Mouse (Mus musculus): ENCODE measurements at regions not wholly inside any gene's neighbourhood (a gene's known extent, or its start where the extent isn't known, plus 50 kb on each side); places are given as distances from the start of the nearest gene placed in this dataset.

DNA sequence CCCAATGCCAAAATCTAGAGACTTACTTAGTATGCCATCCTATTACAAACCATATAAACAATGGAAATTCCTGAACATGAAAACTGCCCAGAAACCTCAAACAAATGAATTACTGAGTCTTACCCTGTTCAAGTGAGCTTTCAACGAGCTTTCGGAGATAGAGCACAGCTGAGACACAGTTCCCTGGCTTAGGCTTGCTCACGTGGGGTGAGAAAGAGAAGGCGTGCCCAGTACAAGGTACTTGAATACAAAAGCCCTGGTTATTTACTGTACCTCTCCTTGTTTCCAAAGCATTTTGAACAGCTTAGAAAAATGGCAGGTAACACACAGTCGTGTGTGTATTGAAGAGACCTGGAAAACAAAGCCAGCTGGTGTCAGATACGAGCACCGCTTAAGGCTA, 191.8 kb upstream of the Sox9 start:
- no peak for DNase-seq (ENCODE audit: low spot score)

DNA sequence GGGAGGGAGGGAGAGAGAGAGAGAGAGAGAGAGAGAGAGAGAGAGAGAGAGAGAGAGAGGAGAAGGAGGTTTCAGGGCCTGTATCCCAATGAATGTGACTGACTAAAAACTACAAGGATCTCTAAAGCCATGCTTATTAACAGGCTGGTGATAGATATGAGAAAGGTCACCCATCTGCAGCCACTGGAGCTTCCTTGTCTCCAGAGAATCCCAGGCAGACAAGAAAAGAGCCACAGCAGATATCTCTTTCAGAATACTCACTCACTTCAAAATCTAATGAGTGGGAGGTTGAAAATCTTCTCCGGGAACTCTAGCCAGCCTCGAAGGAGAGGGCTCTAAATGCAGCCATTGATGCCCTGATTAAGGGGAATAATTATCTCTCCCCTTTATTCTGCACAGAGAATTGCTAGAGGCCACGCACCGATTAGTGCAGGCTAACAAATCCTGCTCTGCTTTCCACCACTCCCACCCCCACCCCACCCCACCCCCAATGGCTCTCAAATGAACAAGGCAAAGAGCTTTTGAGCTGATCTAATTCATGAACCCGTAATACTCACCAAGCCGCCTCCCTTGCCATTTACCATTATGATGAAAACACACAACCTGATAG, 189.5 kb upstream of the Sox9 start:
- no peak for DNase-seq (ENCODE audit: low spot score)

DNA sequence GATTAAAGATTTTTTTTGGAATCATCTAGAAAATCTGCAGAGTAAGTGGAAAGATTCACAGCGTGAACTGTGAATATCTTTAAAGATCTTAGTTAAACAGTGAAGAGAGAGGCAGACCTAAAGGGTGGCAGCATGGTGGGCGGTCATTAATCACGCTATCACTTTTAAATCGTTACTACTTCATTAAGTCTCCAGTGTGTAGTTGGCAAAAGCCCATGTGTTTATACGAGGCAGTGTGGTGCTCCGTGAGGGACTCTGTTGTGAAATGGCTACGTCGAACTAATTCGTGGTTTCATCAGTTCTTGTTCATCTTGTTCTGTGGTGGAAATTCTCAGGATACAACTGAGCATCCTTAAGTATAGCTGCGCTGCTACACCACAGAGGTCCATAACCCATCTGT, 188.2 kb upstream of the Sox9 start:
- no peak for DNase-seq (ENCODE audit: low spot score)

DNA sequence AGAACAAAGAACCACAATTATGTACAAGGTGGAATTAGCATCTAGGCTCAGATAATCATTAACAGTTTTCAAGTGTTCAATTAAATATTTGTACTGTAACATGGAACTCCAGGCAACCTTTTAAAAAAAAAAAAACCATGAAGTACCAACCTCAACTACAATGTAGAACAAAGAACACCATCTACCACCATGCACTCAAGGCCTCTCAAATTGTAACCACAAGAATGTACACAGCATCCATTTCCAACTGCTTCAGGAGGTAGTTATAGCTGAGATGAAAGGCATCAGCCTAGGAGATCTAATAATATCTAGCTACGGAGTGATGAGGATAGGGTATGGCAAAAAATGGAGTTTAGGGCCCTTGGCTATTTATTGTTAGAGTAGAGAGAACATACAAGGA, 174.7 kb upstream of the Sox9 start:
- no peak for DNase-seq (ENCODE audit: low spot score)

DNA sequence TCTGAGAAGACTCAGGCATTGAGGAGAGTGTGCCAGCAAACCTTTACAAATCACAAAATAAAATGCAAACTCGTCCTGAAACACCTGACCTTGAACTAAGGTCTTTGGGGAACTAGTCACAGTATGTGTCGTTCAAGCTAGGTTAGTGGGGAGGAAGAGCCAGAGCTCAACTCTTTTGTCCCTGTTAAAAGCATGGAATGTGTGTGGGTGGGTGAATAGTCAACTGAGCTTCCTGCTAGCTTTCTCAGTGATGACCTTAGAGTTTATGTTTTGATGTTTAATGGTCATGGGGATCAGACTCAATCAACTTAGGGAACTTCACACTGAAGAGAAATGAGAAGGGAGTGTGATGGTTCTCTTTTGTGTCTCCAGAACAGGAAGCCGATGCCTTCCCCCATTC, 172.7 kb upstream of the Sox9 start:
- DNase-seq (ENCODE audit: low spot score), result no peak

DNA sequence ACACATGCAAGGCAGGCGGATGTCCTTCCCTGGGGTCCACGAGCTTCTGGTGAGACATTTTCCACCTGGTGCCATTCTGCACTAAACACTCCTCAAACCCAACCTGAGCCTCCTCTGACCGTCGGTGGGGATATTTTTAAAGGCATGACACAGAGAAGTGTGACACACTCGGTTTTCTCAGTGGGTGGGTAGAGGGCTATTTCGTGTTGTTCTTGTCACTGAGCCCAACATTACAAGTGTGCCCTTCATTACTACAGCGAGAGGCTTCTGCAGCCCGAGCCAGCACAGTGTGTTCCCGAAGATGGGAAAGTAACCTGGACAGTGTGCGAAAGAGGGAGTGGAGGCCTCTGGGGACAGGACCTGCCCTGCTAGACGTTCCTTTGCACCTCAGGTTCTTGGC, 171.0 kb upstream of the Sox9 start:
- DNase-seq (ENCODE audit: low spot score), result no peak

DNA sequence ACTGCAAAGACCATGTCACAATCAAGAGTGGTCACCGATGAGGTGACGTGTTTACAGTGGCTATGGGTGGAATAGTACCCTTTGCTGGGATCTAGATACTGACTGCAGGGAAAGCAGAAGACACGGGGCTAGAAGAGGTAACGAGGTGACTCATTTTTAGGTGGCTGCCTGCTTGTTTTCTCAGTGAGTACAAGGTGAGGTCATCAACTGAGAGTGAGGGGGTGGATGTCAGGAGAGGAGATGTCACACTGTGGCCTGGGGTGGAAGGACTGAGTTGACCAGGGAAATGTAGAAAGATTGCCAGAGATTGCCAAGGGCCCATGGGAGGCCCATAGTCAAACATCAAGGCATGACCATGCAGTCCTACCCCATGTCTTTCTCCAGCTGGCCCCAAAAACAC, 166.4 kb upstream of the Sox9 start:
- no peak for DNase-seq (ENCODE audit: low spot score)

DNA sequence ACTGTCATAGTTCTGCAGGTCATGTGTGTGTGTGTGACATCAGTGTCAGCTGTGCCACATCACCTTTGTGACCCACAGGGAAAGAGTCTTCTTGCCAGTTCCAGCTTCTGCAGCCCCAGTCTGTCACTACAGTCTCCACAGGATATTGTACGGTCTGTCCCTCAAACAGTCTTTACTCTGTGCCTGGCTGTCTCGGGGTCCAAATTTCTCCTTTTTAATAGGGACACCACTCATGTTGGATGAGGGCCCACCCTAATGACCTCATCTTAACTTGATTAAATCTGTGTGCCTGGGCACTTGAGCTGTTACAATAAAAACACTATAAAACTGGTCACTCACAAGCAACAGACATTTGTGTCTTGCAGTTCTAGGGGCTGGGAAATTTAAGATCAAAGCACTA, 165.1 kb upstream of the Sox9 start:
- DNase-seq (ENCODE audit: low spot score), result no peak

DNA sequence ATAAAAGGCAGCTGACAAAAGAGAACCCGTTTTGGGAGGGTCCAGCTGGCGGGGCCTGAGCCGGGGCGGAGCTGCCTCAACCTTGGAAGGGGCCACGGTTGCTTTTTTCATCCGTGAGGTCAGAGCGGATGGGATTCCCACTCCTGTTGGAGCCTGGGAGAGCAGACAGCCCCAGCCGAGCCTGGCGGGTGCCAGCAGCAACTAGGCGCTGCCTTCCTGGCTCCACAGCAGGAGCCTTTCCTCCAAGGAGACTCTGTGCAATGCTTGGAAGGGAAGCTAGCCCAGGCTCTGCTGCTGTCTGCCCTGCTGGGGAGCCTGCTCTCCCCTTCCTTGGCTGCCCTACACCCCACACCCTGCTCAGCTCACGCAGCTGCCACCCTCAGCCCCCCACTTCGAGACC, 161.1 kb upstream of the Sox9 start:
- DNase-seq (ENCODE audit: low spot score), result no peak

DNA sequence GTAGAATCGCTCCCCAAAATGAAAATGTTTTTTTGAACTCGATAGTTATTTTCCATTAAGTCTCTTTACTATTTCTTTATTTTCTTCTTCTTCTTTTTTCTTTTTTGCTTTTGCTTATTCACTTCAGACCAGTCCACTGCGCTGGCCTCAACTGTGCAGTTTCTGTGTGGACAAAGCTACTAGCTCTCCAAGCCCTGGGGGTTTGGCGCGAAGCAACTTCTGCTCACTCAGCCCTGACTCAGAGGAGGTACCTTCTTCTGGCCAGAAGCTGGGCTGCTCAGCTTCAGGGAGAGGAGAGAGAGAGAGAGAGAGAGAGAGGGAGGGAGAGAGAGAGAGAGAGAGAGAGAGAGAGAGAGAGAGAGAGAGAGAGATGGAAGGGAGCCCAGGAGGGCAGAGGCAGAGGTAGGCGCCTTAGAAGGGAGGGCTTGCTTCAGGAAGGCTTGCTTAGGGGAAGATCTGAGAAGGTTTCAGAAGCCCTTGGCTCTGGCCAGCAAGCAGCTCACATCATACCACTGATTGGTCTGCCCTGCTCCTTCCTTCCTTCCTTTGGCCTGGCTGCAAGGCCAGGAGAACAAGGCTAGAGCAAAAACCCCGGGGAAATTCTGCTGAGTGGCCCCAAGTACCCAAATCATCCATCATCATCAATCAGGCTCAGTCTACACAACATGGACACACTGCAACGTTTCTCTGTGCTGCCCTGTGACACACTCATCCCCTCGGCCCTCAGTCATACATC, 160.5 kb upstream of the Sox9 start:
- DNase-seq (ENCODE audit: low spot score), result no peak

DNA sequence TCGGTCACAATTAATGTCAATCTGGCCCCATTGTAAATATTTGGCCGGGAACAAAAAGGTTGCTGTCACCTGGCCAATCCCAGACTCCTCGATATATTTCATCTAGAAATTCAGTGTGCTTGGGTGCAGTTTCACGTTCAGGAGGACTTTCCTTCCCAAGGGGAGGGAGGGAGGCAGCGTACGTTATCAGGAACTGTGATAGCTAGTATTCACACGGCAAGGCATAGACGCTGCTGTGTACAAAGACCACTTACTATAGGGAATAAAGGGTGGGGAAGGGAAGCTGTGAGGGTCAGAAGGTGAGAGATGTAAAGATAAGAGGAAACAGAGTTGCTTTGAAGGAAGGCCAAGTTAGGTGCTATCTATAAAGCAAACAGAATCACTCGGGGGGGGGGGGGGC, 132.7 kb upstream of the Sox9 start:
- DNase-seq (ENCODE audit: low spot score), result no peak

DNA sequence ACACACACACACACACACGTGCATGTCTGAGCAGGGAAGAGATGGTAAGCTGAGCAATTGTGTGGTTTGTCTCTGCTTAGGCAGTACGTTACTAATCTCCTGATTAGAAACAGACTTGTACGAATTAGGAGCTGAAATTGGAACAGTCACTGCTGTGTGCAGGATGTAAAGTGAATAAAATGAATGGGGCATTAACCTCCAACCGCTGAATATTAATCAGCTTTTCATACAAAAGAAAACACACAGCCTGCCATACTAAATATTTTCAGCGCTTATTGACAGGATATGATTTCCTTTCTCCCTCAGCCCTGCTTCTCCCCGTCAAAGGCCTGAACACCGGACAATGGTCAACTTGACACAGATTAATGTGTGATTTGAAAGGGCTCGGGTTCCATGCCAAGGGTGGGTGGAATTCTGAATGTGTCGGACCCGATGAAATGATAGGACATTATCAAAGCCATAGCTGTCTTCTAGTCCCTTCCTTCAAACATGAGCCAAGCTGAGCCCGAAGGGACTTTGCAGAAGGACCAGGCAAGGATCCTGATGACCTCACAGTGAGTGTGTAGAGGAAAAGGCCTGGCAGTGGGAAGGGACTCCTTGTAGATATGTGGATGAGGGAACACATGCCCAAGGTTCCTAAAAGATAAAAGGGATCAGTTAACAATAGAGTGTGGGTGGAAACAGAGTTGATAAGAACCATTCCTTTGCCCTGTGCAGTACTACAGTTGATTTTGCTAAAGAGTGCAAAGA, 124.4 kb upstream of the Sox9 start:
- no peak for DNase-seq (ENCODE audit: low spot score)

DNA sequence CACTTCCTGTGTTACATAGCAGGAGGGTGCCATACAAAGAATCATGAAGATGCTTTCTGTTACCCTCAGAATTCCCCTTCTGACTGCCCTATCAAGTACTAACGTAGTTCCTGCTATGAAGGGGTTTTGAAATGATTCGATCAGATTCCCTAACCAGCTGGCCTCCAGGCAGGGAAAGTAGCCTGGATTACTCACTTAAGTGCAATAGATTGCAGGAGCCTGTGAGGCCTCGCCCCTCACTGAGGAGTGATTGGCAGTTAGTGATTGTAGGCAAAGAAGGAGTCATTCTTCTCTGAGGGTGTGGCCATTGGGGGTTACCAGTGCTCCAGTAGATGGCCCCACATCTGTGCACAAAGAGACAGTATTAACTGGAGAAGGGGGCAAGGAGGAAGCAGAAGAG, 122.1 kb upstream of the Sox9 start:
- DNase-seq (ENCODE audit: low spot score), result no peak

DNA sequence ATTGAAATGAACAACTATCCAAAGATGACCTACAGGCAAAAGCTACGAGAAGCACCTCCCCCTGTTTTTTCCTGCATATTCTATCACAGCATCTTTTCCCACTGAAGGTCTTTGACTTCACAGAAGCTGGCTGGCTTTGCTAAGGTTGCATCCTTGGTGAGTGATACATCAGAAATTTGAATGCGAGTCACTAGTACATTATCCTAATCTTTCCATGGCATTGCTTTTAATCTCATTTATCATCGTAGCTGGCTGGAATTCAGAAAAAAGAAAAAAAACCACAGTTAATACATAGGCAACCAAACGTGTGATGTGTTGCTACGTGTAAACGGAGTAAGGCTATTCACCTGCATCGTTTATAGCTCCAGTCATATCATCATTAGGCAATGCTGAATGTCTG, 120.6 kb upstream of the Sox9 start:
- no peak for DNase-seq (ENCODE audit: low spot score)

DNA sequence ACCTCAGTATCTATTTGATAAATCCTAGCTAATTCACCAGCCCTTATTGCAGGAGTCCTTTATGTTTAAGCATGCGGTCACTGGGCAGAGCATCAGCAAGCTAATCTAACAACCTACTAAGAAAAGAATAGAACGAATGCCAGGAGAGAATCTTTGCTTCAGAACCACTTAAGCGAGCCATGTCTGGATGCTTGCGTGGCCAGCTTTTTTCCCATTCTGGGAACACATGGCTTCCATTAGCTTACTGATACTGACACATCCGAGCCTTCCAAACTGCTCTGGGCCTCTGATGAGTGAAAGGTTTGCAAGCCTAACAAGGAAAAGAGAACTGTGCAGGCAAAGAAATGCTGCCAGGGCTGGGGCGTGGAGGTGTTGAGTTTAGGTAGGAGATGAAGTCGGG, 114.7 kb upstream of the Sox9 start:
- no peak for DNase-seq (ENCODE audit: low spot score)

DNA sequence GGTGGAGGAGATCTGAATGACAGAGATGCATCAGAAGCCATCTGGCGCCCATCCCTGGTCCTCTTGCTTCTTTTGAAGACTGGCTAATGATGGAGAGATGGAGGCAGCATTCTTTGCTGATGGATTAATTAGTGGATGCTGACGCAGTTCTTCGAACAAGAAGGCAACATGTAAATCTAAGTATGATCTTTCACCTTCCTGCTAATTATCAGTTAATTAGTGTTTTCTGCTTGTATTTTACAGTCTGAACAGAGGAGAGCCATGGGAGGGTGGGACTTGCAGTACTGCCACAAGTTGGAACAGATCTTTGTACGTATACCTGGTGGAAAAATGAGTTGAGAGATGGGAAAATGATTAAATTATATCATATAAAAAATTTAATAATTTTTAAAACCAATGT, 109.9 kb upstream of the Sox9 start:
- DNase-seq (ENCODE audit: low spot score), result no peak

DNA sequence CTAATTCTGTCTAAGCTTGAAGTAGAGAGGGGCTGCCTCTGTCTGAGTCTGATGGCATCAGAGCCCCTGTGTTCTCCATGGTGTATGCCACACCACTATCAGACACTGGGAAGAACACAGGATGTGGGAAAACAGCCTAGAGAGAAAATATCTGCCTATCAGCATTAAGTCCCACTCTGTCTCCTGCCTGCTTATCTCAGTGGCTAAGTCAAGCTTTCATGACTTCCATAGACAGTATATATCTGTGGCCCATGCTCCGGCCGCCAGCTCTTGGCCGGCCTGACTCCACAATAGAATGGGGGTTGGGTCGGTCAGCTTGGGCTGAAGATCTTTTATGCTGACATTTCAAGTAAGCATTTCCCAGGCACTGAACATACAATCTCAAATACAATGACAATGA, 92.0 kb upstream of the Sox9 start:
- DNase-seq (ENCODE audit: low spot score), result no peak

DNA sequence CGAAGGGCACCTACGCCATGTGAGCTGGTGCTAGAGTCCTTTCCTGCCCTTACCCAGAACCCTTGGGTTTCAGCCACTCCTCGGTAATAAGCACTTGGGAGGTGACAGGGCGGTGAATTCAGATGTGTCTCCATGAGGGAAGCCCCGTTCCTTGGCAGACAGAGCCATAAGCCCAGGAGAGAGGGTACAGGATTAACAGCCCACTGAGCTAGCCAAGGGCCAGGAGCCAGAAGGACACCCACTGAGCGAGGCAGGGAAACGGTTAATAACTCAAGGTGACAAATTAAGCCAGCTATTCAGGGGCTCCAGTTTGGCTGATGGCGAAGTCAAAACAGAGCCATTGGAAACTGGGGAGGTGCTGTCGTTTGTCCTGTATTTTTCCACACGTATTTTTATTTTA, 75.9 kb upstream of the Sox9 start:
- DNase-seq (ENCODE audit: low spot score), result no peak

DNA sequence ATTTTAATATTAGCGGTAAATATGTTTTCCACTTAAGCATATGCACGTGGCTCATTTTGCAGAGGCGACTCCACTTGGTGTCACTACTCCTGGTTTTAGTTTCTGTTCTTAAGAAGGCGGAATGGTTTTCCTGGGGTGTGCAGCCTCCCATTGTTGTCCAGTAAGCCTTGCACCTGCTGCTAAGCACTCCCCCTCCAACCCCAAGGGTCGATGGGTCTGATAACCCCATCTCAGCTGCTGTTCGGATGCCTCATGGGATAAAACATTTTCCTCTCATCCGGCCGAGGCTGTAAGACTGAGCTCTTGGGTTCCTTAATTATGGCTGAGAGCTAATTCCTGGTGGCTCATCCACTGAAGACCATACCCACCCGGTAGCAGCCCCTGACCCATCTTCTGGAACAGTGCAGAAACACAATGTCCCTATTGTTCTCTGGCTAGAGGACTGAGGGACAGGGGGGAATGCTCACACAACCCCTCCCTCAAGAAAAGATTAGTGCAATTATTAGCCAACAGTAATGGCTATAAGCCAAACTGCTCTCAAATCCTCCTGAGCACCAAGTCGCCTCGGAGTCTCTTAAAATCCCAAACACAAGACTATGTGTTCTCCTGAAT, 73.8 kb upstream of the Sox9 start:
- DNase-seq (ENCODE audit: low spot score), result no peak

DNA sequence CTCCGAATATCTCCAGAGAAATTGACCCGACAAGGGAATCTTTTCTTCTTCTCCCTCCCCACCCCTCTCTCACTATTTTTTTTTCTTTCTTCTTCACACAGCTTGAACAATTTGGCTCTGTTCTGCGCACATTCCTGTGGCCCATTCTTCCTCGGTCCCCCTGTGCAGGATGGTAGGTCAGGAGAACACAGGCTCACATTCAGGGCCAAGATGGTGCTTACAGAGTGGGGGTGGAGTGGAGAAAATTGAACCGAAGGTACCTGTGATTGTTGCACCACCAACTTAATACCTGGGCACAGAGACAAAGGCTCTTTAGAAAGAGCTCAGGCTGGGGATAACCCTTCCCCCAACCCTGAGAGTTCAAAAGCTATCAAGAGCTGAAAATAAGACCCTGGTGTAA, 70.4 kb upstream of the Sox9 start:
- no peak for DNase-seq (ENCODE audit: low spot score)

DNA sequence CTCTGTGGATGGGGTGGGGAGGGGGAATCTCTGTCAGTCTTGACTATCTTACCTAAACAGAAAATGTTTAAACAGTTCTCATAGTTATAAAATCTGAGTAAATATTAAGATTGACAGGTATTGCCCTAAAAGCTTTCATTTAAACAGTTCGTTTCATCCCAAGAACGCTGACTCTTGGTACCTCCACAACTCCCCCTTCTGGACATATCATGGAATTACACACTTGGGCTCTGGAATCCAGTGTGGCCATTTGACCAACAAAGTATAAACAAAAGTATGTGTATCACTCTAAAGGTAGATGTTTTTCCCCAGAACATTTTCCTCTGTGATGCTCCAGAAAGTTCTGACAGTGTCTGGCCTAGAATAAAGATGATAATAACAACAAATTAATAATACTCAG, 63.5 kb upstream of the Sox9 start:
- DNase-seq (ENCODE audit: low spot score), result no peak

DNA sequence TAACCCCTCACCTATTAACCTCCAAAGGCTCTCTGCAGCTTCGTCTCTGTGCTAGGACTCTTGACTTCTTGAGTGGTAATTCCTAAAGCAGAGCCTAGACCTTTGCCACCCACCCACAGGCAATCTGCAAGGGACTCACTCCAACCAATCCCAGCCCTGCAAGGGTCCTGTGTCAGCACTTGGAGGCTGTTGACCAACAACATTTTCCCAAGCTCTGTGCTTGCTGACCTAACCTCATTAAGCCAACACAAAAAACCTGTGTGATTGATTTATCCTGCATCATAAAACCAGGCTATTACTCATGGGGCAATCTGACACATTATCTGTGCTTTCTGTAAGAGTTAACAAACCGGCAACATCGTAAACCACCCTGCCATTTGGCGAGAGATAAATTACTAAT, 61.4 kb upstream of the Sox9 start:
- DNase-seq (ENCODE audit: low spot score), result no peak

DNA sequence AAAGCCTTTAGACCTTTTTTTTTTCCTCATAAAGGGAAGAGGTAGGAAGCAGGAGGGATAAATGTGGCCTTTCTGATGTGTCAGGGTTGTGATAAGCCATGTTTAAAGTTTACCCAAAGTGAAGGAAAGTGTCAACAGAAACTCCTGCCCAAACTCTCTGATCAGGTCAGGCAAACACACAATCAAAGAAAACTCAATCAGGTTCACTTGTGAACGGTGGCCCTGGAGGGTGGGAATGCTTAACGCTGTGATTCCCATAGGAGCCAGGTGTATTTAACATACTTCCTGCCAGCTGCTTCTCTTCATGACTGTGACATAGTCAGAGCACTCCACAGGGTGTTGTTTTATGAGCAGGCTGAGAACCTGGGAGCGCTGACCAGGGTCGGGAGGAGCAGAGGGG, 59.1 kb upstream of the Sox9 start:
- no peak for DNase-seq (ENCODE audit: low spot score)

Measured in urinary bladder, adult 2 months (tissue).